8 mouse cellular contexts compared by ENCODE assay signal in genomic region chr9:64736639-64737405, GRCm38 (mm10). TPM values are rescaled to one million over a fixed set of nuclear protein-coding genes. Genes with fewer than 3 reads are reported as not detected.
DNase-seq lines count a peak whose midpoint lies in the region; ATAC-seq and TF ChIP-seq lines count a peak whose summit lies in the region.

No protein-coding gene starts in this region.

- under 1% methylated on average over 32 of the region's 35 CpGs for WGBS in hindbrain, embryonic 15.5 days
- WGBS in macrophage (ENCODE audit: missing documents): 3% methylated on average over 26 of the region's 35 CpGs

- DNase-seq in adrenal gland, adult (ENCODE audit: inconsistent age in 2 of 2, low spot score in 1 of 2): peak; percentile 75 to 93
- peak; percentile 59 for DNase-seq in gastrocnemius, adult 18-20 months (ENCODE audit: low spot score)
- DNase-seq in left cerebral cortex, adult 2 months (ENCODE audit: extremely low spot score in 1 of 2, low spot score in 2 of 2): peak; percentile 31 to 49
- DNase-seq in right cerebral cortex, postnatal 14 days: peak; percentile 21
- DNase-seq in urinary bladder, postnatal 25 days (ENCODE audit: low spot score): peak; percentile 64

- H3K36me3 ChIP-seq in hindbrain, embryonic 15.5 days: no peaks in the 10 kb centered on the region
- H3K36me3 ChIP-seq in macrophage (ENCODE audit: inconsistent target): no peaks in the 10 kb centered on the region

- intact Hi-C loops in left cerebral cortex, adult 2 months (cut with DNase I): loop anchor here (2.0 to 10.0 kb wide), 3 partner anchors 74 to 562 kb away; partner anchors contain the start of genes Dennd4a, Dis3l, Rpl4 and Snapc5

- peak overlapping the region; percentile 75 for H3K4me2 ChIP-seq in hindbrain, embryonic 15.5 days

- peaks cover 12% of the 10 kb centered on the region for H3K4me1 ChIP-seq in hindbrain, embryonic 15.5 days (replicated peaks)

- H3K27me3 ChIP-seq in hindbrain, embryonic 15.5 days: no peaks in the 10 kb centered on the region

- peaks cover 54% of the 10 kb centered on the region for H3K79me2 ChIP-seq in macrophage (ENCODE audit: inconsistent target)

- peak; percentile 49 for TF ChIP-seq CTCF in left cerebral cortex, adult 2 months (IDR thresholded peaks at IDR 0.05)

- H3K4me3 ChIP-seq in hindbrain, embryonic 15.5 days: peak overlapping the region; percentile 95
- peak overlapping the region; percentile 85 for H3K4me3 ChIP-seq in left cerebral cortex, adult 2 months
- peak overlapping the region; percentile 92 for H3K4me3 ChIP-seq in macrophage (ENCODE audit: inconsistent target)

- H3K9ac ChIP-seq in hindbrain, embryonic 15.5 days: peak overlapping the region; percentile 95

- H3K9me3 ChIP-seq in hindbrain, embryonic 15.5 days: no peaks in the 10 kb centered on the region

- peak overlapping the region; percentile 96 for H3K27ac ChIP-seq in hindbrain, embryonic 15.5 days (replicated peaks)
- H3K27ac ChIP-seq in left cerebral cortex, adult 2 months: peak overlapping the region; percentile 99
- peak overlapping the region; percentile 80 for H3K27ac ChIP-seq in macrophage

- ATAC-seq in common myeloid progenitor, adult 5-6 weeks (replicated peaks; ENCODE audit: low read depth, poor library complexity, severe bottlenecking): peak; percentile 73
- peak; percentile 87 for ATAC-seq in hindbrain, embryonic 15.5 days (ENCODE audit: low FRiP score, low read depth)

RNA-seq across cellular contexts. Expression of gene Rab11a, which starts 0.7 kb away (rescaled TPM):
- 119 and 130 TPM in 2 replicates for total RNA-seq in common myeloid progenitor, adult 5-6 weeks (2017)
- 10 to 100 TPM; 93.9 to 96.6 TPM for total RNA-seq in gastrocnemius, adult 18-20 months (2021)
- 403 and 404 TPM in 2 replicates for polyA plus RNA-seq in hindbrain, embryonic 15.5 days (2015; fragmentation: Nextera tagmentation; extraction: Ambion mirVana)
- 100 to 1,000 TPM; 232 to 250 TPM for total RNA-seq in left cerebral cortex, adult 2 months (2021)
- total RNA-seq in macrophage (2018; cell fraction: chromatin; rRNA removed): 100 to 1,000 TPM in 5 of 26 experiments, 10 to 100 TPM in 21; 67.4 to 117 (median 73.8) TPM
- 100 to 1,000 TPM; 177 to 284 (median 221) TPM for total RNA-seq in macrophage (2018; cell fraction: cytosol; rRNA removed)
- 100 to 1,000 TPM in 10 of 26 experiments, 10 to 100 TPM in 16; 65.8 to 128 (median 94.2) TPM for total RNA-seq in macrophage (2018; cell fraction: nucleus; rRNA removed)
- polyA plus RNA-seq in macrophage (2018): 214 to 374 TPM (median 216 TPM) in 3 replicates

Comparison
In these comparisons a context has a peak if more than half of its experiments do, and no peak if none do; other contexts are left out.
1. Peak in every context shown above with its lines: DNase-seq, ATAC-seq, H3K4me3 ChIP-seq and H3K27ac ChIP-seq.
2. DNase-seq: peak in every context shown above with its lines; median percentile 84 in adrenal gland, adult; 64 in urinary bladder, postnatal 25 days; 59 in gastrocnemius, adult 18-20 months; 40 in left cerebral cortex, adult 2 months; 21 in right cerebral cortex, postnatal 14 days.